21 mouse cellular contexts compared by ENCODE assay signal in genomic region chr1:186237556-186237955, GRCm38 (mm10).
"Had no signal": no experiment of that assay in that cellular context is flagged by ENCODE, and none has a peak within 500 bp of the region (broad histone marks: within the 10 kb centered on the region; RNA-seq: fewer than 3 reads in every experiment).

No protein-coding gene starts in this region.

- H3K9me3 ChIP-seq: midbrain, embryonic 10.5 days; neural tube, embryonic 12.5 days; neural tube, embryonic 15.5 days had no signal

- H3K4me3 ChIP-seq: midbrain, embryonic 10.5 days; neural tube, embryonic 12.5 days; neural tube, embryonic 15.5 days had no signal

- H3K9ac ChIP-seq: liver, embryonic 14.5 days; liver, postnatal 0 days; lung, embryonic 14.5 days; neural tube, embryonic 12.5 days; neural tube, embryonic 15.5 days had no signal

- H3K36me3 ChIP-seq: midbrain, embryonic 10.5 days; neural tube, embryonic 12.5 days; neural tube, embryonic 15.5 days had no signal

- H3K4me1 ChIP-seq: neural tube, embryonic 12.5 days; neural tube, embryonic 15.5 days had no signal

- DNase-seq: kidney, adult 18-20 months; kidney, adult 9 months; kidney, postnatal 14 days; kidney, postnatal 4 days; liver, postnatal 0 days; lung, embryonic 14.5 days; midbrain, embryonic 14.5 days; right cerebral cortex, adult 18-20 months; right cerebral cortex, postnatal 14 days; right cerebral cortex, postnatal 4 days; thymus, adult 2 months; thymus, postnatal 14 days; thymus, postnatal 4 days had no signal

- ATAC-seq: liver, postnatal 0 days; lung, postnatal 0 days had no signal

- H3K27me3 ChIP-seq: neural tube, embryonic 12.5 days; neural tube, embryonic 15.5 days had no signal

- H3K4me2 ChIP-seq: liver, embryonic 11.5 days; lung, embryonic 14.5 days; neural tube, embryonic 12.5 days; neural tube, embryonic 15.5 days had no signal

- H3K27ac ChIP-seq: liver, embryonic 14.5 days; macrophage; midbrain, embryonic 10.5 days; neural tube, embryonic 12.5 days; neural tube, embryonic 15.5 days; stomach, postnatal 0 days had no signal
